Mouse (Mus musculus) E14TG2a.4 (cell line): ENCODE data around the gene Tmem30b.

Source experiments
- CTCF ChIP-seq: conservative IDR thresholded peaks from 2 replicates; pipeline ENCODE4 v1.5.1; 2014; ENCODE audit warnings: low read length
- NANOG ChIP-seq: IDR thresholded peaks from 2 replicates; pipeline ENCODE4 v1.6.1; 2014; ENCODE audit warnings: borderline replicate concordance, low read length, mixed read lengths
- POU5F1 ChIP-seq: IDR thresholded peaks from 2 replicates; pipeline ENCODE4 v1.6.1; 2014; ENCODE audit warnings: low read length, borderline replicate concordance

DNA sequence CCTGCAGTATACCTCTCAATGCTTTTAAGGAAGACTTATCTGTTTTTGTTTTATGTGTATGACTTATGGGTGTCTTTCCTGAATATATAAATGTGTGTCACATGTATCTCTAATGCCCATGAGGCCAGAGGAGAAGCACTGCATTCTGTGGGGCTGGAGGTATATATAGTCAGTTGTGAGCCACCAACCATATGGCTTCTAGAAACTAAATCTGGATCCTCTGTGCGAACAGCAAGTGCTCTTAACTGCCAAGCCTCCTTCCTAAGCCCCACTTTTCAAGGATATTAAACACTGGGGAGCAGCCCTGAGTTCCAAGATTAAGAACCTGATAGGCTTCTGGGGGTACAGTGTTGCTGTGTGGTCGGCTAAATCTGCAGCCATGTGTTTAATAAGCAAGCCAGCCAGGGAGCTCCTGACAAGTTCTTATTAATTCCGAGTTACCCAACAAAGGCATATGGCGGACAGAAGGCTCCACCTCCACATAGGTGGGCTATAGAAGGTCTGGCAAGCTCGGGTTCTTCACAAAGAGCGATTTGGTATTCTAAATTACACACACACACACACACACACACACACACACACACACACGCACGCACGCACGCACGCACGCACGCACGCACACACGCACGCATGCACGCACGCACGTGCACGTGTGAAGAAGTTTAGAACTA lies 12.5 kb upstream of the Tmem30b start:
- TF ChIP-seq NANOG (no peak), CTCF (no peak), POU5F1 (no peak)
